Mouse (Mus musculus) neural tube, postnatal 0 days (tissue): ENCODE results near the gene Suco. TPM values are rescaled to one million over a fixed set of nuclear protein-coding genes. Genes with fewer than 3 reads are reported as not detected.

Experiments
- polyA plus RNA-seq: library from polyadenylated mRNA; unstranded; fragments of >200 nt; fragmentation: Nextera tagmentation; extraction: Ambion mirVana; gene quantifications from 2 replicates; pipeline ENCODE4 v1.2.1, GENCODE M21; 2015

The Suco gene
- 23.3 and 24.9 TPM in 2 replicates for polyA plus RNA-seq

GRCm38 (mm10) chr1:161876553-161877447, at the start of gene Suco:
Gene Suco (minus strand): TSS chr1:161876682.

GRCm38 (mm10) chr1:161788339-161788738, 88.1 kb downstream of the Suco start, which contains the start of gene Fasl:
Gene Fasl (minus strand): TSS chr1:161788495.

Other genes starting within 250 kb of the Suco start
- gene Fasl, start 88.2 kb downstream of the Suco start, polyA plus RNA-seq: 0.13 TPM in 1 of 2 replicates, not detected in the other
- gene Pigc, start 92.5 kb upstream of the Suco start, polyA plus RNA-seq: 27.5 and 27.6 TPM in 2 replicates
- 0.21 TPM in 1 of 2 replicates, not detected in the other for gene 4930558K02Rik, start 103.0 kb upstream of the Suco start, polyA plus RNA-seq